23 mouse cellular contexts compared by ENCODE assay signal in the genomic region with DNA sequence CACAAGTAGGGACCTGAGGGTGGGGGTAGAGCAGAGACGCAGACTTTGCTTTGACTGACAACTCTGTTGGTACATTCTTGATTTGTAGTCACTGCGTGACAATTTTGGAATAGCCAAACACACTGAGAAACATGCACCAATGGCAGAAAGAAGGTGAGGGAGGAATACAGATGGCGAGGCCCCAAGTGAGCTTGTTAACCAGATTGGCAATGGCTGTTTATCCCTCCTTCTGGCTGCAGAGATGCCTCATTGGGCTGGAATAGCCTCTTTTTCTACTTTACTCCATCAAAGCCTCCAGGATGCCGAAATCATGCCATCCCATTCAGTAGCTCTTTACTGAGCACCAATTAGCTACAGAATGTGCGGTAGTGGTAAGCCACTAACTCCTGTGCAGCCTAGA.
DNase-seq lines count a peak whose midpoint lies in the region; ATAC-seq and TF ChIP-seq lines count a peak whose summit lies in the region.
"Had no signal": no experiment of that assay in that cellular context is flagged by ENCODE, and none has a peak within 500 bp of the region (broad histone marks: within the 10 kb centered on the region; RNA-seq: fewer than 3 reads in every experiment).

No protein-coding gene starts in this region.

- H3K4me1 ChIP-seq in forebrain, embryonic 14.5 days (ENCODE audit: control insufficient read depth, insufficient read depth, low read length), result no peaks in the 10 kb centered on the region
- no peaks in the 10 kb centered on the region for H3K4me1 ChIP-seq in forebrain, embryonic 10.5 days
- H3K4me1 ChIP-seq in midbrain, embryonic 16.5 days (ENCODE audit: control insufficient read depth, insufficient read depth, low read length), result no peaks in the 10 kb centered on the region
- H3K4me1 ChIP-seq: hindbrain, embryonic 12.5 days; hindbrain, embryonic 15.5 days had no signal

- DNase-seq in forebrain, embryonic 14.5 days (ENCODE audit: low spot score), result peak; percentile 51
- DNase-seq in forebrain, embryonic 10.5 days (ENCODE audit: extremely low spot score, low spot score), result no peak
- peak; percentile 16 for DNase-seq in layer of hippocampus, adult 9-10 months (ENCODE audit: low spot score)
- DNase-seq in layer of hippocampus, adult 11-12 months (ENCODE audit: low spot score), result no peak
- DNase-seq in brain, embryonic 14.5 days (ENCODE audit: low read depth), result peak; percentile 57
- DNase-seq in urinary bladder, postnatal 4 days (ENCODE audit: low spot score in 2 of 2), result no peak
- DNase-seq: adrenal gland, postnatal 10 days; adrenal gland, postnatal 36 days; B cell, adult 2 months; cerebellum, adult 18-20 months; cerebellum, adult 9-10 months; cerebellum, postnatal 14 days; gastrocnemius, adult 2 months; gastrocnemius, postnatal 14 days; heart, adult 11 months had no signal

- H3K4me3 ChIP-seq in forebrain, embryonic 14.5 days (ENCODE audit: low read depth, low read length), result no peak overlapping the region
- H3K4me3 ChIP-seq in forebrain, embryonic 10.5 days, result no peak overlapping the region
- no peak overlapping the region for H3K4me3 ChIP-seq in midbrain, embryonic 16.5 days (ENCODE audit: low read depth, low read length)
- H3K4me3 ChIP-seq: gastrocnemius, adult 2 months; hindbrain, embryonic 12.5 days; hindbrain, embryonic 15.5 days had no signal

- H3K9me3 ChIP-seq in forebrain, embryonic 14.5 days (replicated peaks; ENCODE audit: control insufficient read depth, low read length), result no peaks in the 10 kb centered on the region
- H3K9me3 ChIP-seq in forebrain, embryonic 10.5 days, result no peaks in the 10 kb centered on the region
- no peaks in the 10 kb centered on the region for H3K9me3 ChIP-seq in midbrain, embryonic 16.5 days (replicated peaks; ENCODE audit: control insufficient read depth, low read length, poor library complexity, severe bottlenecking)
- H3K9me3 ChIP-seq: hindbrain, embryonic 12.5 days; hindbrain, embryonic 15.5 days had no signal

- no peak for TF ChIP-seq CTCF in brain, embryonic 14.5 days (IDR thresholded peaks at IDR 0.05; ENCODE audit: borderline replicate concordance, extremely low read depth, insufficient read depth, insufficient read length)

- H3K4me2 ChIP-seq in forebrain, embryonic 14.5 days (ENCODE audit: low read length), result no peak overlapping the region
- no peak overlapping the region for H3K4me2 ChIP-seq in midbrain, embryonic 16.5 days (ENCODE audit: low read length)
- H3K4me2 ChIP-seq: heart, embryonic 11.5 days; hindbrain, embryonic 12.5 days; hindbrain, embryonic 15.5 days had no signal

- 73% methylated on average over 5 of the region's 5 CpGs for WGBS in forebrain, embryonic 14.5 days
- WGBS in forebrain, embryonic 10.5 days, result 92% methylated on average over 5 of the region's 5 CpGs
- WGBS in midbrain, embryonic 16.5 days, result 90% methylated on average over 5 of the region's 5 CpGs

- H3K9ac ChIP-seq in forebrain, embryonic 14.5 days (ENCODE audit: low read length), result no peak overlapping the region
- H3K9ac ChIP-seq in midbrain, embryonic 16.5 days (ENCODE audit: low read depth, low read length), result no peak overlapping the region
- H3K9ac ChIP-seq: hindbrain, embryonic 12.5 days; hindbrain, embryonic 15.5 days had no signal

- no peaks in the 10 kb centered on the region for H3K27me3 ChIP-seq in forebrain, embryonic 14.5 days (replicated peaks; ENCODE audit: control insufficient read depth, insufficient read depth, low read length)
- H3K27me3 ChIP-seq in forebrain, embryonic 10.5 days (ENCODE audit: poor library complexity, severe bottlenecking), result no peaks in the 10 kb centered on the region
- H3K27me3 ChIP-seq in midbrain, embryonic 16.5 days (ENCODE audit: control insufficient read depth, insufficient read depth, low read depth, low read length), result no peaks in the 10 kb centered on the region
- H3K27me3 ChIP-seq: CH12.LX; hindbrain, embryonic 12.5 days; hindbrain, embryonic 15.5 days; Patski had no signal

- peaks cover 25% of the 10 kb centered on the region; the same call in 1 of the 2 replicates for H3K36me3 ChIP-seq in forebrain, embryonic 14.5 days (ENCODE audit: control insufficient read depth, insufficient read depth, low read length)
- peaks cover 37% of the 10 kb centered on the region for H3K36me3 ChIP-seq in forebrain, embryonic 10.5 days (replicated peaks)
- H3K36me3 ChIP-seq in midbrain, embryonic 16.5 days (ENCODE audit: control insufficient read depth, insufficient read depth, low read length), result peaks cover 5% of the 10 kb centered on the region; the same call in 1 of the 2 replicates
- H3K36me3 ChIP-seq: G1E had no signal

- H3K27ac ChIP-seq in forebrain, embryonic 14.5 days (ENCODE audit: low read depth, low read length), result no peak overlapping the region
- no peak overlapping the region for H3K27ac ChIP-seq in forebrain, embryonic 10.5 days
- no peak overlapping the region for H3K27ac ChIP-seq in midbrain, embryonic 16.5 days (ENCODE audit: low read length)
- H3K27ac ChIP-seq: gastrocnemius, adult 2 months; hindbrain, embryonic 12.5 days; hindbrain, embryonic 15.5 days had no signal

- no peak for ATAC-seq in forebrain, embryonic 14.5 days
- no peak for ATAC-seq in midbrain, embryonic 16.5 days
- ATAC-seq: intestine, postnatal 0 days; Patski had no signal

- no peak for TF ChIP-seq POLR2A in brain, embryonic 14.5 days (IDR thresholded peaks at IDR 0.05; ENCODE audit: borderline replicate concordance, extremely low read depth, insufficient read depth, insufficient read length, poor library complexity, severe bottlenecking)

Comparison
In these comparisons a context has a peak if more than half of its experiments do, and no peak if none do; other contexts are left out.
1. DNase-seq: peak in forebrain, embryonic 14.5 days (single experiment), layer of hippocampus, adult 9-10 months (single experiment) and brain, embryonic 14.5 days (single experiment); none in forebrain, embryonic 10.5 days (single experiment), layer of hippocampus, adult 11-12 months (single experiment) and urinary bladder, postnatal 4 days (0 of 2).